Mouse (Mus musculus): ENCODE measurements around the gene Fap. TPM values are rescaled to one million over a fixed set of nuclear protein-coding genes. Genes with fewer than 3 reads are reported as not detected.

Fap gene
- polyA plus RNA-seq, 1 experiment from 2014 or later, result 1.3 TPM

DNA sequence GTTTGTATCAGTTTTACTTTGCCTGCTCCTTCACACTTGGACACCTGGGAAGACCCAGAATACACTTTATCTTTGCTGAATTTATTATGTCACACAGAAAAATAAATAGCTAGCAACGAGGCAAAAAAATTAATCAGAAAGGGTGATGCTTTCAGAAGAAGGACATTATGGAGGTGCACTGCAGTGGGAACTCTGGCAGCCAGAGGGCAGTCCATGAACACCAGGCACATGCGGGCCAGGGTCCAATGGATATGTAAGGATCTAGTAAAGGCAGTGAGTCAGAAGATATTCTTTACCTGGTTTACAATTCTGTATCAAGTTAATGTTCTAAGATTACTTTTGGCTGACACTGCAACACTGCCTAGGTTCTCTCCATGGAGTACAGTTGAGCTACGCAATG lies 24.2 kb downstream of the Fap start:
- WGBS, result 84% methylated on average over 3 of the region's 3 CpGs
- no peaks in the 10 kb centered on the region for H3K4me1 ChIP-seq (replicated peaks; ENCODE audit: control insufficient read depth, insufficient read depth, low read length)
- no peak overlapping the region for H3K27ac ChIP-seq (ENCODE audit: low read length)
- H3K27me3 ChIP-seq (replicated peaks; ENCODE audit: control insufficient read depth, insufficient read depth, low read length), result no peaks in the 10 kb centered on the region
- H3K4me3 ChIP-seq (replicated peaks; ENCODE audit: low read length), result no peak overlapping the region
- no peak for ATAC-seq
- H3K9ac ChIP-seq (replicated peaks; ENCODE audit: low read depth, low read length), result no peak overlapping the region
- no peak overlapping the region for H3K4me2 ChIP-seq (ENCODE audit: low read length)
- H3K36me3 ChIP-seq (ENCODE audit: control insufficient read depth, insufficient read depth), result no peaks in the 10 kb centered on the region
- H3K9me3 ChIP-seq (ENCODE audit: control insufficient read depth, low read length), result no peaks in the 10 kb centered on the region

DNA sequence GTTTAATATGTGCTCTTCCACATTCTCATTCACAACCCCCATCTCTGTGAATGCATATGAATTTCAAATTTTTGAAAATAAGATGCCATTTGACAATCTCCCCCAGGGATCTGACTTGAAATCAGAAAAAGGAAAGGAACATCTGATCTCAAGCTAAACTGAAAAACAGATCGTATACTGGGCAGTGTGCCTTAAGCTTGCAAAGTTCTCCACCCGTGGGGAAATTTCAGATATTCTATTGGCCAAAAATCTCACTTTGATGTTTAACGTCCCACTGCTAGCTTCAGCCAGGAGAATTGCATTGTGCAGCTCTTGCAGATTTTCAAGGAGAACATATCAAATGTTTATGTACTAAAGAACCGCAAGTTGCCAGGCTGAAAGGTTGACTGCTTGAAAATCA lies 24.7 kb downstream of the Fap start:
- H3K27ac ChIP-seq (ENCODE audit: low read length), result no peak overlapping the region
- no peak for ATAC-seq
- H3K9ac ChIP-seq (replicated peaks; ENCODE audit: low read depth, low read length), result no peak overlapping the region
- H3K4me3 ChIP-seq (replicated peaks; ENCODE audit: low read length), result no peak overlapping the region
- no peaks in the 10 kb centered on the region for H3K9me3 ChIP-seq (ENCODE audit: control insufficient read depth, low read length)
- no peak overlapping the region for H3K4me2 ChIP-seq (ENCODE audit: low read length)
- H3K36me3 ChIP-seq (ENCODE audit: control insufficient read depth, insufficient read depth), result no peaks in the 10 kb centered on the region
- H3K4me1 ChIP-seq (replicated peaks; ENCODE audit: control insufficient read depth, insufficient read depth, low read length), result no peaks in the 10 kb centered on the region
- WGBS, result 75% methylated on average over 4 of the region's 4 CpGs
- no peaks in the 10 kb centered on the region for H3K27me3 ChIP-seq (replicated peaks; ENCODE audit: control insufficient read depth, insufficient read depth, low read length)

DNA sequence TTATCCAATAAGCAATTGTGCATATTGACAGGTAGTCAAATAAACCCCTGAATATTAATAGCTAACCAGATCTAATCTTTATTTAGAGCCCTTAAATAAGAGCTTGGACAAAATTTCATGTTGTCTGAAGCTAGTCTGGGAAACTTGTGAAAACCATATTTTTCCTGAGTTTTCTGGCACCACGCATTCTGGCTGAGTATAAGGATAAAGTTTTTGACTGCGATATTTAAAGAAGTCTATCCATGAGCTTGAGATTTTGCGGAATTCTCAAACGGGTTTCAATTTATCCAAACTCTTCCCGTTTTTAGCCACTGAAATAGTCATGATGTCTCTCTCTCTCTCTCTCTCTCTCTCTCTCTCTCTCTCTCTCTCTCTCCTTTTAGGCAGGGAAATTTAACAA lies 25.8 kb downstream of the Fap start:
- H3K4me2 ChIP-seq (ENCODE audit: low read length), result no peak overlapping the region
- H3K27ac ChIP-seq (ENCODE audit: low read length), result no peak overlapping the region
- no peaks in the 10 kb centered on the region for H3K36me3 ChIP-seq (ENCODE audit: control insufficient read depth, insufficient read depth)
- H3K9me3 ChIP-seq (ENCODE audit: control insufficient read depth, low read length), result no peaks in the 10 kb centered on the region
- H3K9ac ChIP-seq (replicated peaks; ENCODE audit: low read depth, low read length), result no peak overlapping the region
- WGBS, result 74% methylated on average over 5 of the region's 5 CpGs
- no peak overlapping the region for H3K4me3 ChIP-seq (replicated peaks; ENCODE audit: low read length)
- ATAC-seq, result no peak
- no peaks in the 10 kb centered on the region for H3K27me3 ChIP-seq (replicated peaks; ENCODE audit: control insufficient read depth, insufficient read depth, low read length)
- no peaks in the 10 kb centered on the region for H3K4me1 ChIP-seq (replicated peaks; ENCODE audit: control insufficient read depth, insufficient read depth, low read length)

DNA sequence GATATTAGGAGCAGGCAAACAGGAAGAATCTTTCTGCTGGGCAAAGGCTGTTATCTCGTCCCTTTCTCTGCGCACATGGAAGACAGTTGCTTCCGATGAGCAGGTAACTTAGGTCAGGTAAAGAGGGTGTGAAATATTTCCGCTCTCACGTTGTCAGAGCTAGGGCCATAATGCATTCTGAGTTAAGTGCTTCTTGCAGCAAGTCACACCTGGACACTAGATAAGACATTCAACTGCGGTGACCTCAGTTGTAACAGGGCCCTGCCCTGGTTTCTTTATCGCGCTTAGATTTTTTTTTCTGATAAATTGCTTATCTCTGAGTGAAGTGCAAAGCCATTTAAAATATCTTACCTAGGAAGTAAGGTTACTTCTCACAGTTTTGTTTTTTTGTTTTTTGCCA lies 38.4 kb downstream of the Fap start:
- Histone ChIP-seq H3K27me3 (replicated peaks; ENCODE audit: control insufficient read depth, insufficient read depth, low read length) (no peaks in the 10 kb centered on the region), H3K4me1 (replicated peaks; ENCODE audit: control insufficient read depth, insufficient read depth, low read length) (no peaks in the 10 kb centered on the region), H3K9ac (replicated peaks; ENCODE audit: low read depth, low read length) (no peak overlapping the region), H3K4me2 (ENCODE audit: low read length) (no peak overlapping the region), H3K27ac (ENCODE audit: low read length) (no peak overlapping the region), H3K4me3 (replicated peaks; ENCODE audit: low read length) (no peak overlapping the region), H3K9me3 (ENCODE audit: control insufficient read depth, low read length) (no peaks in the 10 kb centered on the region), H3K36me3 (ENCODE audit: control insufficient read depth, insufficient read depth) (no peaks in the 10 kb centered on the region)
- 96% methylated on average over 8 of the region's 8 CpGs for whole genome bisulfite sequencing
- no peak for ATAC-seq

DNA sequence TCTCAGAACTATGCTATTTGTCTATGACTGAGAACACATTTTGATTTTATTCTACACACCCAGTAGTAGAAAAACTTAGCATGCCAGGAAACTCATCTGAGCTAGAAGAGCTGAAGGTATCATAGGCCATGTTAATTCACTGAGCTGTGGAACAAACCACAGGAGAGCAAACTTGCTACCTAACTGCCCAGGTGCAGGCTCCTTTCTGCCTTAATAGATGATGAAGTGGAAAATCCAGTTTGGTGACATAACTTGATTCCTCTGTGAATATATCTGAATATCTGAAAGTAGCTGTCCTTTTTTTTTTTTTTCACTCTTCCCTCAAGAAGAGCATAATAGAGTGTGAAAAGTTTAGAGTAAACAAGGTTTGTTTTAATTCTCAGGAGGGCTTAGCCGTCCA lies 42.8 kb downstream of the Fap start:
- Histone ChIP-seq H3K36me3 (ENCODE audit: control insufficient read depth, insufficient read depth) (no peaks in the 10 kb centered on the region), H3K4me2 (ENCODE audit: low read length) (no peak overlapping the region), H3K4me1 (replicated peaks; ENCODE audit: control insufficient read depth, insufficient read depth, low read length) (no peaks in the 10 kb centered on the region), H3K27me3 (replicated peaks; ENCODE audit: control insufficient read depth, insufficient read depth, low read length) (no peaks in the 10 kb centered on the region), H3K27ac (ENCODE audit: low read length) (no peak overlapping the region), H3K9me3 (ENCODE audit: control insufficient read depth, low read length) (no peaks in the 10 kb centered on the region), H3K9ac (replicated peaks; ENCODE audit: low read depth, low read length) (no peak overlapping the region), H3K4me3 (replicated peaks; ENCODE audit: low read length) (no peak overlapping the region)
- WGBS, result 79% methylated on average over 1 of the region's 1 CpGs
- ATAC-seq, result no peak

DNA sequence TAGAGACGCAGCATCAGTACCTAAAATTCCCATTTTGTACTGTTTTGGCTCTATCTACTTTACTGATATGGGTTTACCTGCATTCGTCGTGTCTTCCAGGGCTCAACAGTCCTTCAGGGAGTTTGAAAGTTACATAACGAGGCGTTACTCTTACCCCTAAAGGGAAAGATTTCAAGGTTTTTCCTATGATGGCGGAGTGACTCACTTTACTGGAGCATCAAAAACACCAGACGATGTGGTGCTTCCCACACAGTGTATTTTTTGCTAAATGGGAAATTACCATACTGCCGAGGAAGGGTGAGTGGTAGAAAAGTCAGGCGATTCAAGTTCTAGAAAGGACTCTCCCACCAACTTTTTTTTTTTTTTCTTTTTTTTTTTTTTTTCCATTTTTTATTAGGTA lies 47.5 kb downstream of the Fap start:
- Histone ChIP-seq H3K4me2 (ENCODE audit: low read length) (no peak overlapping the region), H3K9me3 (ENCODE audit: control insufficient read depth, low read length) (no peaks in the 10 kb centered on the region), H3K4me1 (replicated peaks; ENCODE audit: control insufficient read depth, insufficient read depth, low read length) (no peaks in the 10 kb centered on the region), H3K27me3 (replicated peaks; ENCODE audit: control insufficient read depth, insufficient read depth, low read length) (no peaks in the 10 kb centered on the region), H3K9ac (replicated peaks; ENCODE audit: low read depth, low read length) (no peak overlapping the region), H3K4me3 (replicated peaks; ENCODE audit: low read length) (no peak overlapping the region), H3K27ac (ENCODE audit: low read length) (no peak overlapping the region), H3K36me3 (ENCODE audit: control insufficient read depth, insufficient read depth) (no peaks in the 10 kb centered on the region)
- ATAC-seq, result no peak
- WGBS, result 93% methylated on average over 9 of the region's 9 CpGs

DNA sequence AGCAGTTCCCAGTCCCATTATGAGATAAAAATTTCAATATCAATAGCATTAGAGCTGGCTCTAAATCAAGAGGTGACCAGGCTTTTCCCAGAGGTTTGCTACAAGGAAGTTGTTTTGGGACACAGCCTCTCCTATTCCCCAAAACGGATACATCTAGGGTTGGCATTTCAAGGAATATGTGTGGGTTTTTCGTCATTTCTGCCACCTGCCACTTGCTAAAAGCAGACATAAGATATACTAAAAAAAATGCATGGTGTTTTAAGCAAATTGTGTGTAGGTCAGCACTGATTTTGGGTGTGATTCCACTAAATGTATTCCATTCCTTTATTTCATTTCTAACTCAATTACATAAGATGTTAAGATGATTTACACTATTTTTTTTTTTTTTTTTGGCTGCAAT lies 56.1 kb downstream of the Fap start:
- WGBS, result 68% methylated on average over 2 of the region's 2 CpGs

DNA sequence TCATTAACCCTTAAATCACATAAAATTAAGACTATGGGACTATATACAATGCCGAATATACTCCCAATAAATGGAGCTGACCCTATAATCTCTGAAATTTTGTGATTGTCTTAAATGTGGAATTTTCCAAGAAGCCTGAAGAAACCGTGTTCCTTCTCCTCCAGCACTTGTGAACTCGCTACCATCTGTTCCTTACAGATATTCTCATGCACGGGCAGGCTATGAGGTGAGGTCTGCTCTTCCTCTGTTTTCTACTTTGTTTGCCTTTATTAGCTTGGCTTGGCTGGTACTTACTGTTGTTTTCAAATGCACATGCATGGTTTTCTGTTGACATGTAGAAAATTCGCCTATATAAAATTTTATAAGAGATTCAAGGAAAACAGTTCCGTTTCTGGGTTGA lies 59.4 kb downstream of the Fap start:
- H3K27ac ChIP-seq (ENCODE audit: low read length), result no peak overlapping the region
- peaks cover 2% of the 10 kb centered on the region; the same call in 1 of the 2 replicates for H3K4me1 ChIP-seq (replicated peaks; ENCODE audit: control insufficient read depth, insufficient read depth, low read length)
- WGBS, result 75% methylated on average over 6 of the region's 6 CpGs

More for the DNA sequence above, 56.1 kb downstream of the Fap start:
- Histone ChIP-seq H3K4me1 (replicated peaks; ENCODE audit: control insufficient read depth, insufficient read depth, low read length) (peaks cover 2% of the 10 kb centered on the region; the same call in 1 of the 2 replicates), H3K36me3 (ENCODE audit: control insufficient read depth, insufficient read depth) (no peaks in the 10 kb centered on the region), H3K27ac (ENCODE audit: low read length) (no peak overlapping the region), H3K4me3 (replicated peaks; ENCODE audit: low read length) (no peak overlapping the region), H3K9me3 (ENCODE audit: control insufficient read depth, low read length) (no peaks in the 10 kb centered on the region), H3K9ac (replicated peaks; ENCODE audit: low read depth, low read length) (no peak overlapping the region), H3K4me2 (ENCODE audit: low read length) (no peak overlapping the region), H3K27me3 (replicated peaks; ENCODE audit: control insufficient read depth, insufficient read depth, low read length) (no peaks in the 10 kb centered on the region)
- no peak for ATAC-seq

DNA sequence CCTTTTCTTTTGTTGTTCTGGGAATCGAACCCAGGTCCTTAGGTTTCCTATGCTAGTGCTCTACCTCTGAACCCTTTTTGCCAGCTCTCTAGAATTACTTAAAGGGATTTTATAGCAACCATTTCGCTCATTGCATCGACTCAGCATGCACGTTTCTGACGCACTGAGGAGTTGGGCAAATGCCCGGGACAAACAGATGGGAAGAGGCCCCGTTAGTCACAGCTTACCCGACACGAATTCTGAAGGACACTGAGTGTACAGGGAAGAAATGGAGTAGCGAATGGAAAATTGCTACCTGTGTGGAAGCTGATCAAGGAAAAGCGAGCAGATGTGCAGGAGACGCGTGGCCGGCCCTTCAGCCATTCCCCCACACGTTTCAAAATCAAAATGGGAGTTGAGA lies 60.4 kb downstream of the Fap start:
- H3K4me2 ChIP-seq (ENCODE audit: low read length), result no peak overlapping the region
- H3K9ac ChIP-seq (replicated peaks; ENCODE audit: low read depth, low read length), result no peak overlapping the region
- H3K27ac ChIP-seq (ENCODE audit: low read length), result peak overlapping the region; percentile 9; the same call in 1 of the 2 replicates
- peak; percentile 86 for ATAC-seq
- H3K4me3 ChIP-seq (replicated peaks; ENCODE audit: low read length), result no peak overlapping the region
- H3K27me3 ChIP-seq (replicated peaks; ENCODE audit: control insufficient read depth, insufficient read depth, low read length), result no peaks in the 10 kb centered on the region
- no peaks in the 10 kb centered on the region for H3K9me3 ChIP-seq (ENCODE audit: control insufficient read depth, low read length)
- peaks cover 2% of the 10 kb centered on the region; the same call in 1 of the 2 replicates for H3K4me1 ChIP-seq (replicated peaks; ENCODE audit: control insufficient read depth, insufficient read depth, low read length)
- 62% methylated on average over 15 of the region's 15 CpGs for WGBS
- no peaks in the 10 kb centered on the region for H3K36me3 ChIP-seq (ENCODE audit: control insufficient read depth, insufficient read depth)

More for the DNA sequence above, 59.4 kb downstream of the Fap start:
- Histone ChIP-seq H3K4me2 (ENCODE audit: low read length) (no peak overlapping the region), H3K9ac (replicated peaks; ENCODE audit: low read depth, low read length) (no peak overlapping the region), H3K27me3 (replicated peaks; ENCODE audit: control insufficient read depth, insufficient read depth, low read length) (no peaks in the 10 kb centered on the region), H3K9me3 (ENCODE audit: control insufficient read depth, low read length) (no peaks in the 10 kb centered on the region), H3K4me3 (replicated peaks; ENCODE audit: low read length) (no peak overlapping the region), H3K36me3 (ENCODE audit: control insufficient read depth, insufficient read depth) (no peaks in the 10 kb centered on the region)
- 0 out of 2 replicates have a peak, but pooled peaks have one; percentile 31 for ATAC-seq

DNA sequence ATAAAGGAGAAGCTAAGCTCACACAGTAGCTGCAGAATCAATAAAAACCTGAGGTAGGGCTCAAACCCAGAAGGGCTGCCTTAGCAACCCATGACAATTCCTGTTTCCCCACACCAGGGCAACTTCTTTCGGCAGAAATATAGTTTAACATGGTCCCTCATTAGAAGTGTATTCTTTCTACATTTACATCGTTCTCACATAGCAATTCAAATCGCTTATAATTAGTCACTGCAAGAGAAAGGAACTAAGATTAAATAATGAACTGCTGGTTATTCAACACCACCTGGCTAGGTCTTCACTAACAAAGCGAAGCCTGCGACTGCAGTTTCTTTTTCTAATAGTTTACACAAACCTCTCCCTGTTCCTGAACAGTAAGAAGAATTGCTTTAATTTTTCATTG lies 66.7 kb downstream of the Fap start:
- no peaks in the 10 kb centered on the region for H3K9me3 ChIP-seq (ENCODE audit: control insufficient read depth, low read length)
- WGBS, result 28% methylated on average over 5 of the region's 5 CpGs
- H3K4me3 ChIP-seq (replicated peaks; ENCODE audit: low read length), result no peak overlapping the region
- no peaks in the 10 kb centered on the region for H3K36me3 ChIP-seq (ENCODE audit: control insufficient read depth, insufficient read depth)
- H3K4me1 ChIP-seq (replicated peaks; ENCODE audit: control insufficient read depth, insufficient read depth, low read length), result peaks cover 7% of the 10 kb centered on the region; the same call in 1 of the 2 replicates
- no peak overlapping the region for H3K9ac ChIP-seq (replicated peaks; ENCODE audit: low read depth, low read length)
- no peaks in the 10 kb centered on the region for H3K27me3 ChIP-seq (replicated peaks; ENCODE audit: control insufficient read depth, insufficient read depth, low read length)
- H3K4me2 ChIP-seq (ENCODE audit: low read length), result no peak overlapping the region
- peak; percentile 72 for ATAC-seq
- H3K27ac ChIP-seq (ENCODE audit: low read length), result peak overlapping the region; percentile 65

All from forebrain, embryonic 16.5 days (tissue).